Mouse (Mus musculus) cerebellum, postnatal 10 days (tissue): ENCODE data around the gene Defb21.

Source experiments
- DNase-seq, 2 experiments: peaks; one replicate each; pipeline ENCODE4 v3.0.0; 2021; ENCODE audit warnings: mixed read lengths in 2 of 2

Defb21 gene

DNA sequence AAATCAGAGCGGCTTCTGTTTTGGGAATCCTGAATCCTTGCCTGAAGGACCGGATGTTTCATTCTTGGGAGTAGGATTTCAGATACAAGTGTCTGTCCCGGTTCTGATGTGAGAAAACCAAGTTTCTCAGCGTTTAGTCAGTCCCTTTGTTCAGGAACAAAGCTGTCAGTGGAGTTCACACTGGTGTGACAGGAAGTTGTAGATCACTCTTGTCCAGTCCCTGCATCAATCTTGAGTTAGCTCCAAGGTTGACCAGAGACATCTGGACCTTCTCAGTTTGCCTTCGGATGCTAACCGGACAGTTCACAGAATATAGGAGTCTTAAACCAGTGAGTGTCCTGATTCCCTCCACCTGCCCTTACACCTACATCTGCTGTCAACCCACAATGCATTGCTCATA lies 35.2 kb downstream of the Defb21 start:
- DNase-seq, result no peak

GRCm38 (mm10) chr2:152608719-152609118 lies 36.2 kb downstream of the Defb21 start:
- no peak for DNase-seq

GRCm38 (mm10) chr2:152612193-152612592 lies 39.6 kb downstream of the Defb21 start:
- DNase-seq, result peak; percentile 20 to 57

DNA sequence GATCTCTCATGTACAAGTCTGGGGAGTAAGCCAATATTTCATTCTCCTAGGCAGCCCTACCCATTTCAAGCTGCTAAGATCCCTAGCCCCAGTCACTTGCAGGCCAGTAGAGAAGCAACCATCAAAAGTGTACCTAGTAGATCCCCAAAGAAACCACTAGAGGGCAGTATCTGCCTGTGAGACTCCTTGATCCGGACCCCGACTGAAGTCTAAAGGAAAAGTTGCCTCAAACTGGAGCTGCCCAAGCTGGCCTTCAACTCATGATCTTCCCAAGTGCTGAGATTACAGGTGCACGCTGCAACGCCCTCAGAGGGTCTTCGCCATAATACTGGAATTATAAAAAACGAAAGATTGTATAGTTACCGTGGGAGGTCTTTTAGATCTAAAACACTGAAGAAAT lies 43.0 kb downstream of the Defb21 start:
- peak; percentile 71 to 85 for DNase-seq

GRCm38 (mm10) chr2:152616470-152616869 lies 43.9 kb downstream of the Defb21 start:
- DNase-seq, result no peak

- peak in 1 of 2 experiments; percentile 38 for DNase-seq
Observed at GRCm38 (mm10) chr2:152617374-152617773, 44.8 kb downstream of the Defb21 start.

DNA sequence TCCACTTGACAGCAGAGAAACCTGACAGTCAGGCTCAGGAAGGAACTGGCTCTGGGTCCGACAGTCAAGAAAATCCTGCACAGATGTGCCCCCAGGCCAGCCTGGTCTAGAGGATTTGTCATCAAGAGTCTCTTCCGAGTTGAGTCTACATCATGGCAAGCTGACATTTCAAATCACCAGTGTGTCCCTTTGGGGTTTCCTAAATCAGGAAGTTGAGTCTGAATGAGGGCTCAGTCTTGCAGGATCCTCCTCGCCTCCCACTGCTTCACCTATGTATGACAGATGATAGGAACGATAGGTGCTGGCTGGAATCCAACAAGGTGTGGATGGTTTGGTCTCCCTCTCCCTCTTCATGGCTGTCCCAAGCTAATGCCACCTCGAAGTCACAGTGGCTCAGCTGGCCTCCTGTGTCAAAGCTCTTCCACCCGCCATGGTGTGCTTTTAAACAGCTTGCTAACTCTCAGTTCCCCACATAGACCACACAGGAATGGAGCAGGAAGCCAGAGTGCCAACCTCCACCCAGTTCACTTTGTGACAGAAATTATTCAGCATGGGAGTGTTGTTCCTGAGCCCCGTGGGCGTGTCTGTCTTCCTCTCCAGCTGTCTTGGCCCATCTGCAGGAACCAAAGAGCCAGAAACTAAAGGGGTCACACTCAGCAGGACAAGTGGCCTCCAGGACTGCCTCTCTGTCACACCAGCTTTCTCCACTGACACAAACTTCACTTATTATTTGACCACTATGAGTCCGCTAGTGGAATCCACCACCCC lies 48.0 kb downstream of the Defb21 start:
- no peak for DNase-seq

- no peak for DNase-seq
Observed at GRCm38 (mm10) chr2:152622151-152622550, 49.6 kb downstream of the Defb21 start.

GRCm38 (mm10) chr2:152622953-152623352 lies 50.4 kb downstream of the Defb21 start, which contains the start of gene Defb25:
Defb25 (minus strand) TSS chr2:152623053.
- DNase-seq, result no peak
